Mouse (Mus musculus) myocyte (in vitro differentiated cells): ENCODE data around the gene Cdt1.

Source experiments
- CEBPB ChIP-seq: IDR thresholded peaks from 2 replicates; pipeline ENCODE4 v1.6.1; 2011; ENCODE audit warnings: mild to moderate bottlenecking, moderate library complexity; ENCODE audit not compliant: poor library complexity, insufficient read depth, severe bottlenecking
- E2F4 ChIP-seq: IDR thresholded peaks from one replicate; pipeline ENCODE4 v1.6.1; 2011; ENCODE audit warnings: mild to moderate bottlenecking, control low read depth, moderate library complexity; ENCODE audit not compliant: insufficient read depth
- MAX ChIP-seq: IDR thresholded peaks from one replicate; pipeline ENCODE4 v1.6.1; 2011; ENCODE audit warnings: low read depth, mild to moderate bottlenecking, control low read depth
- MYOG ChIP-seq, 3 experiments: IDR thresholded peaks; one replicate each; pipeline ENCODE4 v1.6.1; 2011; ENCODE audit warnings: control low read depth in 2 of 3, low read depth in 2 of 3, mild to moderate bottlenecking in 2 of 3; ENCODE audit not compliant: insufficient read length in 2 of 3, control insufficient read depth in 1 of 3, insufficient read depth in 1 of 3
- POLR2A ChIP-seq: IDR thresholded peaks from one replicate; pipeline ENCODE4 v1.6.1; 2011; ENCODE audit warnings: low read depth, mild to moderate bottlenecking, control low read depth, moderate library complexity; ENCODE audit not compliant: insufficient read length
- REST ChIP-seq: IDR thresholded peaks from one replicate; pipeline ENCODE4 v1.6.1; 2011; ENCODE audit warnings: mild to moderate bottlenecking, control low read depth, moderate library complexity; ENCODE audit not compliant: insufficient read depth, insufficient read length
- TCF12 ChIP-seq: IDR thresholded peaks from one replicate; pipeline ENCODE4 v1.6.1; 2011; ENCODE audit warnings: mild to moderate bottlenecking, control low read depth; ENCODE audit not compliant: poor library complexity, insufficient read depth, severe bottlenecking
- USF1 ChIP-seq: IDR thresholded peaks from one replicate; pipeline ENCODE4 v1.6.1; 2011; ENCODE audit warnings: low read depth, mild to moderate bottlenecking, control low read depth, moderate library complexity

- TF ChIP-seq POLR2A (no peak), E2F4 (no peak), REST (no peak), MAX (no peak), TCF12 (no peak), USF1 (no peak), CEBPB (no peak), MYOG (IDR thresholded peaks at IDR 0.05; ENCODE audit: control insufficient read depth in 1 of 3, insufficient read depth in 1 of 3, insufficient read length in 2 of 3, low read depth in 2 of 3) (no peak)
These were observed 6.4 kb downstream of the Cdt1 start for GRCm38 (mm10) chr8:122574264-122574663.
